Mouse (Mus musculus): ENCODE results near the gene Mapt. TPM values are rescaled to one million over a fixed set of nuclear protein-coding genes. Genes with fewer than 3 reads are reported as not detected.
A peak's percentile ranks its signal among the peaks of the same experiment; 100 is the strongest.

Mapt gene
- polyA plus RNA-seq, 1 experiment from 2014 or later = 8.1 TPM

DNA sequence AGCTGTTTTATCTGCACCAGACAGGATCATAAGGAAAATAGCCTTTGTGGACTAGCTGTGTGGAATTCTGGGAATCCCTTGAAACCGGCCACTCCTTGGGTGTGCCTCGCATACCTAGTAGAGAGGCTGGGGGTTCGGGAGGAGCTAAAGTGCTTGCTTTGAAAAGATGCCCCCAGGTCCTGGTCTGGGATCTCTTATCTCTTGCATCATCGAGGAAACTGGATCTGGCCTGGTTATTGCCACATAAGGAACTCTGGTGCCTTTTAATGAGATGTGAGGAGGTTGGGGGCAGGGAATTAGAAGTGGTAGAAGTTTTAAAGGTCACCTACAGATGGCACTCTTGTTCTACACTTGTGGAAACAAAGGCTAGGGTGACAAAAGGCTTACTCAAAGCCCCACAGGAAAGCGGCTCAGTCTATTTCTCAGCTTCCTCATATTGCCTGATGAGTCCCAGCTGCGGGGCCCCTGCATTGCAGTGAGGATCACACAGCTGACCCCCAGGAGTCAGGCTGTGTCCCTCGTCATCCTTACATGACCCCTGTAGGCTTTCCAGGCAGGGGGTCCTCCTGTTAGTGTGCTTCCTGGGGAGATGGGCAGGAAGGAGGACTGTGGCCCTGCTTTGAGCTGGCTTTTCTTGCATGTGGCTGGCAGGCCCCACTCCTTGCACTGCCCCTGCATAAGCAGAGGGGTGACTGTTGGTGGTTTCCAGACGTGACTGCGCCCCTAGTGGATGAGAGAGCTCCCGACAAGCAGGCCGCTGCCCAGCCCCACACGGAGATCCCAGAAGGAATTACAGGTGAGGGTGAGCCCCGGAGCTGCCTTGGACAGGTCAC, 58.2 kb downstream of the Mapt start:
- DNase-seq (ENCODE audit: extremely low spot score, low spot score) = peak; percentile 80
- peak overlapping the region; percentile 88 for H3K27ac ChIP-seq
- WGBS = 14% methylated on average over 13 of the region's 13 CpGs
- H3K36me3 ChIP-seq (replicated peaks) = no peaks in the 10 kb centered on the region
- H3K4me3 ChIP-seq = peak overlapping the region; percentile 15
- H3K4me1 ChIP-seq = peaks cover 18% of the 10 kb centered on the region
- no peaks in the 10 kb centered on the region for H3K27me3 ChIP-seq (ENCODE audit: poor library complexity, severe bottlenecking)
- H3K9me3 ChIP-seq = peaks cover 4% of the 10 kb centered on the region; the same call in 1 of the 2 replicates

DNA sequence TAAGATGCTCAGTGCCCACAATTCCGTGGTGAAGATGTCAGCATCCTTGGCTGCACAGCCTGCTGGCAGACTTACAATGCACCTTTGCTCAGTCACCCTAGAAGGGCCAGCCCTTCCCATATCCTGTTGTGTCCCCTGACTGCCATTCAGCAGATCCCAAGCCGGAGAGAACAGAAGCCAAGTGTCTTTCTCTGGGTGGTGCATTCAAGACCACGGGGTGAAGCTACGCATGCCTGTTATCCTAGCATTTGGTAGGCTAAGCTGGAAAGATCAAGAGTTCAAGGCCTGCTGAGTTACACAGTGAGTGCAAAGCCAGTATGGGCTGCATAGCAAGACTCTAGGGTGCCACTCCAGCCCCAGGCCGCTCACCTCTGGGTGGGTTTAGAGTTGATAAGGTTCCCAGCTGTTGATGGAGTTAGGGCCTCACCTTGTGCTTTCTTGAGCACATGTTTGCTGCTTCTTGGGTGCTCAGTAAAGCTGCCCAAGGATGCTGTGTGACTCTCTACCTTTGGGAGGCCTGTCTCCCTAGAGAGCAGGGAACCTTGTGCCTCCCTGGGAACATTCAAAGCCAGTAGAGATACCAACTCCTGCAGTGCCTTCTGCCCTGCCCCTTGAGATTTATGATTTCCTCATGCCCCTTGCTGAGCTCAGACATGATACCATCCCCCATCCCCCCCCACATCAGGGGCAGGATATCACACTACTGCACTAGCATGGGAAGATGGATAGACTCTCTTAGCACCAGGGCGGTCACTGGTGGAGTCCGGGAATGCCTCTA, 61.4 kb downstream of the Mapt start:
- 87% methylated on average over 7 of the region's 7 CpGs for WGBS
- peak overlapping the region; percentile 30; the same call in 1 of the 2 replicates for H3K27ac ChIP-seq
- peaks cover 25% of the 10 kb centered on the region for H3K4me1 ChIP-seq
- no peaks in the 10 kb centered on the region for H3K27me3 ChIP-seq (ENCODE audit: poor library complexity, severe bottlenecking)
- H3K9me3 ChIP-seq = no peaks in the 10 kb centered on the region
- no peak overlapping the region for H3K4me3 ChIP-seq
- no peak for DNase-seq (ENCODE audit: extremely low spot score, low spot score)
- no peaks in the 10 kb centered on the region for H3K36me3 ChIP-seq (replicated peaks)

DNA sequence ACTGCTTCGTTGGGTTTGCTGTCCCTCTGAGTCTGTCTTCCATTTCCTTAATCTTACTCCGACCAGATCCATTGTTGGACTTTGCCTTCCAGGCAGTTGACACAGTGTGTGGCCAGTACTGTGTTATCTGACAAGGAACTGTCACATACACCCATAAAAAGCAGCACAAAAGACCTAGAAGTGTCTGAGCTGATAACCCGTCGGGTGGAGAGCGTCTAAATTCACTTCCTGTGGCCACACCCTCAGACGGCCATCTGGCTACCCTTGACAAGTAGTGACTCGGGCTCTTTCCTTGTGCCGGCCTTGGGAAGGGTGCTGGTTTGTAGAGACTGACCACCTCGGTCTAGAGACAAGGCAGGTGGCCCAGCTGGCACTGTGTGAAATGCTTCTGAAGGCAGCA, 62.1 kb downstream of the Mapt start:
- no peak for DNase-seq (ENCODE audit: extremely low spot score, low spot score)
- no peaks in the 10 kb centered on the region for H3K9me3 ChIP-seq
- peaks cover 25% of the 10 kb centered on the region for H3K4me1 ChIP-seq
- WGBS = 82% methylated on average over 9 of the region's 9 CpGs
- H3K27me3 ChIP-seq (ENCODE audit: poor library complexity, severe bottlenecking) = no peaks in the 10 kb centered on the region
- H3K36me3 ChIP-seq (replicated peaks) = no peaks in the 10 kb centered on the region
- no peak overlapping the region for H3K4me3 ChIP-seq
- no peak overlapping the region for H3K27ac ChIP-seq

DNA sequence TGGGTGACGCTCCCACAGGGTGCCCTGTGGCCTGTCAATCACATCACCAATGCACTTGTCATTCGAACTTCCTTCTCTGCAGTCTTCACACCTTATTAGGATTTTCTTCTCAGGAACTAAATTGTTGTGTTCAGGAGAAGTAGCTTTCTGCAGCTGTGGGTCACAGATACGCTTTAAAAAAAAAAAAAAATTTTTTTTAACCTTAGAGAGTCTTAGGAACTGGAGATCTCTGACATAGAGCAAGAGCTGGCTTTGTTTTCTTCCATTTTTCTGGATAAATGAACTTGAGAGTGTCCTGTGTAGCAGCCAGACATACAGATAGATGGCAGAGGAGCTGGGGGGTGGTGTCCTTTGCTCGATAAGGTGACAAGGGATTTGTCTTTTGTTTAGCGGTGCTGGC, 64.0 kb downstream of the Mapt start:
- Histone ChIP-seq H3K27ac (no peak overlapping the region), H3K4me1 (peaks cover 17% of the 10 kb centered on the region), H3K9me3 (no peaks in the 10 kb centered on the region), H3K27me3 (ENCODE audit: poor library complexity, severe bottlenecking) (no peaks in the 10 kb centered on the region), H3K4me3 (no peak overlapping the region), H3K36me3 (replicated peaks) (no peaks in the 10 kb centered on the region)
- DNase-seq (ENCODE audit: extremely low spot score, low spot score) = no peak
- 67% methylated on average over 5 of the region's 5 CpGs for WGBS

DNA sequence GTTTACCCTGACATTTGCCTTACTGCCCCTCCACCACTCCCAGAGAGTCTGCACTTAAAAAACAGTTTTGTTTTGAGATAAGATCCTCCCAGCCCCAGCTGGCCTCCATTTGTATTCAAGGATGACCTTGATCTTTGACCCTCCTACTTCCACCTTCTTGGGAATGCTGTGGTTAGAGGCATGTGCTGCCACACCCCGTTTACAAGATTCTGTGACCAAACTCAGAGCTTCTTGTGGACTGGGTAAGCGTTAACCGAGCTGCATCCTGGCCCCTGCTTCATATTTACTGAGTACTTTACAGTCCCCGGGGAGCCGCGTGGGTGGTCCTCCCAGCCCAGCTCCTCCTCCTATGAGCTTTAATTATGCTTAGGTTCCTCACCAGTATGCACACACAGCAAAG, 64.5 kb downstream of the Mapt start:
- DNase-seq (ENCODE audit: extremely low spot score, low spot score) = no peak
- Histone ChIP-seq H3K27ac (no peak overlapping the region), H3K27me3 (ENCODE audit: poor library complexity, severe bottlenecking) (no peaks in the 10 kb centered on the region), H3K4me3 (no peak overlapping the region), H3K4me1 (peaks cover 15% of the 10 kb centered on the region), H3K9me3 (no peaks in the 10 kb centered on the region), H3K36me3 (replicated peaks) (no peaks in the 10 kb centered on the region)
- 49% methylated on average over 6 of the region's 6 CpGs for WGBS

DNA sequence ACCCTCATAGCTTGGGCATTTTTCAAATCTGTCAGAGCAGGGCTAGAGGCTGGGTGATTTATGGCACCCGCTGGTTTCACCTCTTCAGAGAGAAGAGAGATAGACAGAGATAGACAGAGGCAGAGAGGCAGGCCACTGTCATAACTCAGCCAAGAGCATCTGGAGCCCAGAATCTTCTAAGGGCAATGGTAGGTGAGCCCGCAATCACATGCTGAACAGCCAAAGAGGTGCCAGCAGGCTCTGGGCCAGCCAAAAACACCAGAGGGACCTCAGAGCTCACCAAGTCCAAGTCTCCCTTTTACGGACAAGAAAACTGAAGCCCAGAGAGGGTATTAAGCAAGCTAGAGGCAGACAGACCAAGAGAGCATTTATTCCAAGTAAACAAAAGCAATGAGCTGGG, 66.5 kb downstream of the Mapt start:
- Histone ChIP-seq H3K27me3 (ENCODE audit: poor library complexity, severe bottlenecking) (no peaks in the 10 kb centered on the region), H3K4me1 (peaks cover 23% of the 10 kb centered on the region), H3K9me3 (no peaks in the 10 kb centered on the region), H3K4me3 (no peak overlapping the region), H3K36me3 (replicated peaks) (no peaks in the 10 kb centered on the region), H3K27ac (no peak overlapping the region)
- 91% methylated on average over 3 of the region's 3 CpGs for WGBS
- no peak for DNase-seq (ENCODE audit: extremely low spot score, low spot score)

DNA sequence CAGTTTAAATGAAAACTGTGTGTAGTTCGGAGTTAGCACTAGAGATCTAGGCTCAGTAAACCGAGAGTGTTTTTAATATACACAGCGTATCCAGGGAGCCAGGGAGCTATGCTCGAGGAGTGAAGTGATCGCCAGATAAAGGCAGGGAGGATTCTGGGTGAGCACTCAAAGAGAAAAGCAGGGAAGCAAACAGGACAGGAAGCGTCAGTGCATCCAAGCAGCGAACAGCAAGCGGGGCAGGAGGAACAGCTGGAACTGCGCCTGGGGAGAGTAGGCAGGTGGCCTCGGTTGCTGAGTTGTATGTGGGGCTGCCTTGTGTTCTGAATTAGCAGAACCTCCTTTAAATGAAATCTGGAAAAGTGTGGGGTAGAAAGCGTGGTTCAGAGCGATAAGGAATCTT, 71.4 kb downstream of the Mapt start:
- no peak overlapping the region for H3K27ac ChIP-seq
- H3K27me3 ChIP-seq (ENCODE audit: poor library complexity, severe bottlenecking) = no peaks in the 10 kb centered on the region
- 69% methylated on average over 12 of the region's 12 CpGs for WGBS
- H3K4me3 ChIP-seq = no peak overlapping the region
- peaks cover 24% of the 10 kb centered on the region for H3K4me1 ChIP-seq
- no peaks in the 10 kb centered on the region for H3K9me3 ChIP-seq
- DNase-seq (ENCODE audit: extremely low spot score, low spot score) = no peak
- H3K36me3 ChIP-seq (replicated peaks) = no peaks in the 10 kb centered on the region

DNA sequence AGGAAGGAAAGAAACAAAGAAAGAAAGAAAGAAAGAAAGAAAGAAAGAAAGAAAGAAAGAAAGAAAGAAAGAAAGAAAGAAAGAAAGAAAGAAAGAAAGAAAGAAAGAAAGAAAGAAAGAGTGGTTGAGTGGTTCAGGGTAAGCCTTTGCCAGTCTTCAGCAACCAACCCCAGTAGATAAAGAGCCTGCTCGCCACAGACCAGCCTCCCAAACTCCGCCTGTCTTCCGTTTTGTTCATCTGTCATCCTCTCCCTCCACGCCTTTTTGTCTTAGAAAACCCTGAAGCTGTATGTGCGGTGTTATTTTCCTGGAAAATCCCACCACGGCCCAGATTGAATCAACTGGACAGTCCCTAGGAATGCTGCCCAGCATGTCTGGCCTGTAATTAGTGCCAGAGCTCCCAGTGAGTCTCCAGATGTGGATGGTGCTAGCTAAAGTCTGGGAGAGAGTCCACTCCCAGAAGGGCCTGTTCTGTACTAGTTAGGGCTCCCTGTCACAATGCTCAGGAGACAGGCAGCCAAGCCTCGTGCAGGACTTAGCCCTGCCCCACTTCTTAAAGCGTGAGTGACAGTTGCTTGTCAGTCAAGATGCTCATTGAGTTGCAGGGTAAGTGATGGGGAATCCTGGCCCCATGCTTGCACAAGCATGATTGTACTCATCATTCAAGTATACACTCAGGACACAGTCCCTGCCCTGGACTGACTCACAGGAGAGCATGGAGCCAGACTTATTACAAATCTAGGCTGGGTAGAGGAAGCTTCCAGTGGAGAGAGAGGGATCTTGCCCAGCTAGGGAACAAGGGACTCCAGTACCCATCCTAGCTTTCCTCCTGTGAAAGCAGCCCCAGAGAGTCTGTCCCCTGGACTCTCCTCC, 72.1 kb downstream of the Mapt start:
- H3K36me3 ChIP-seq (replicated peaks) = no peaks in the 10 kb centered on the region
- H3K9me3 ChIP-seq = no peaks in the 10 kb centered on the region
- H3K4me3 ChIP-seq = no peak overlapping the region
- peak overlapping the region; percentile 30 for H3K27ac ChIP-seq
- WGBS = 51% methylated on average over 8 of the region's 8 CpGs
- H3K4me1 ChIP-seq = peaks cover 24% of the 10 kb centered on the region
- no peaks in the 10 kb centered on the region for H3K27me3 ChIP-seq (ENCODE audit: poor library complexity, severe bottlenecking)
- DNase-seq (ENCODE audit: extremely low spot score, low spot score) = no peak

DNA sequence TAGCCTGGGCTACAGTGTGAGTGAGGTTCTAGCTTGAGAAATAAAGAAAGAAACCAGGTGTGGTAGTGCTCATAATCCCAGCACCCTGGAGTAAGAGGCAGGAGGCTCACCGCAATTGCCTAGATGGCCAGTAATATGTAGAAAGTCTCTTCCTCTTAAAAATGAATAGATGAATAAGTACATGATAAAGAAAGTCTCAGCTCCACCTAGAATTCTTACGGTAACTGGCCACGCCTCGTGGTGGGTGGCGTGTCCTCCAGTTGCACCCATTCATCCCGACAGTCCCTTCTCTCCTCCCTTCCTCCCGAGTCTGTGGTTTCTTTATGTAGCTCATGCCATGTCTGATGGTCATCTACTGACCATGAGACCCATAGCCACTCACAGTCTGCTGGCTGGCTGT, 74.5 kb downstream of the Mapt start:
- peaks cover 22% of the 10 kb centered on the region for H3K27me3 ChIP-seq (ENCODE audit: poor library complexity, severe bottlenecking)
- 93% methylated on average over 7 of the region's 7 CpGs for WGBS
- H3K4me1 ChIP-seq = peaks cover 22% of the 10 kb centered on the region
- no peak for DNase-seq (ENCODE audit: extremely low spot score, low spot score)
- H3K36me3 ChIP-seq (replicated peaks) = no peaks in the 10 kb centered on the region
- H3K4me3 ChIP-seq = no peak overlapping the region
- H3K9me3 ChIP-seq = no peaks in the 10 kb centered on the region
- no peak overlapping the region for H3K27ac ChIP-seq

DNA sequence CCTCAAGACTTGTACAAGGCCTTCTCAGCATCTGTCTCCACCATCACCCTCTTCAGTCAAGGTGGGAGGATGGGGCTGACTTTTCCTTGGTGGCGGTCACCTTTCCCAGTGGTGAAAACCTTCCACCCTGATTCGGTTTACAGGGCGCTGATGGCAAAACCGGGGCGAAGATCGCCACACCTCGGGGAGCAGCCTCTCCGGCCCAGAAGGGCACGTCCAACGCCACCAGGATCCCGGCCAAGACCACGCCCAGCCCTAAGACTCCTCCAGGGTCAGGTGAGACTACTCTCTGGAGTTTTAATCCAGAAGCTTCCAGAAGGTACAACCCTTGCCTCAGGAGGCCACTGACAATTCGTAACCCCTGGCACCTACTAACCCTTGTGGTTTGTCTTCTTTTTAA, 75.3 kb downstream of the Mapt start:
- Histone ChIP-seq H3K27me3 (ENCODE audit: poor library complexity, severe bottlenecking) (peaks cover 25% of the 10 kb centered on the region), H3K27ac (no peak overlapping the region), H3K36me3 (replicated peaks) (no peaks in the 10 kb centered on the region), H3K4me3 (no peak overlapping the region), H3K9me3 (no peaks in the 10 kb centered on the region), H3K4me1 (peaks cover 22% of the 10 kb centered on the region)
- WGBS = 93% methylated on average over 13 of the region's 13 CpGs
- DNase-seq (ENCODE audit: extremely low spot score, low spot score) = no peak

DNA sequence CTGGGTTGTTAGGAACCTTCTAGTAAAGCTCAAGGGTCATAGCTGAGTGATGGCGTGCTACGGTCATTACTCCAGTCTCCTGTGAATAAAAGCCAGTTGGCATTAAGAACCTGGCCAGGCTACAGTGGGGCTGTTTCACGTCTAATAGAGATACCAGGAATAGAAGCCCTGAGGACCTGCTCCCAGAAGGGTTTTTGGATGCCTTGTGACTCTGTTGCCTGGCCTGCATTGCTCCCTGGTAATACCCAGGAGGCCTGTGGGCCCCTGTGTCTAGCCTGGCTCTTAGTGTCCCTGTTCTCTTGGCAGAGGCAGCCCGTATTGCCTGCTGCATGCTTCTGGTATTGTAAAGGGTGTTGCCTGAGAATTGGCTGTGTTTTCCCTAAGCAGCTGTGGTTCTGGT, 75.9 kb downstream of the Mapt start:
- 80% methylated on average over 4 of the region's 4 CpGs for WGBS
- DNase-seq (ENCODE audit: extremely low spot score, low spot score) = no peak
- H3K9me3 ChIP-seq = no peaks in the 10 kb centered on the region

DNA sequence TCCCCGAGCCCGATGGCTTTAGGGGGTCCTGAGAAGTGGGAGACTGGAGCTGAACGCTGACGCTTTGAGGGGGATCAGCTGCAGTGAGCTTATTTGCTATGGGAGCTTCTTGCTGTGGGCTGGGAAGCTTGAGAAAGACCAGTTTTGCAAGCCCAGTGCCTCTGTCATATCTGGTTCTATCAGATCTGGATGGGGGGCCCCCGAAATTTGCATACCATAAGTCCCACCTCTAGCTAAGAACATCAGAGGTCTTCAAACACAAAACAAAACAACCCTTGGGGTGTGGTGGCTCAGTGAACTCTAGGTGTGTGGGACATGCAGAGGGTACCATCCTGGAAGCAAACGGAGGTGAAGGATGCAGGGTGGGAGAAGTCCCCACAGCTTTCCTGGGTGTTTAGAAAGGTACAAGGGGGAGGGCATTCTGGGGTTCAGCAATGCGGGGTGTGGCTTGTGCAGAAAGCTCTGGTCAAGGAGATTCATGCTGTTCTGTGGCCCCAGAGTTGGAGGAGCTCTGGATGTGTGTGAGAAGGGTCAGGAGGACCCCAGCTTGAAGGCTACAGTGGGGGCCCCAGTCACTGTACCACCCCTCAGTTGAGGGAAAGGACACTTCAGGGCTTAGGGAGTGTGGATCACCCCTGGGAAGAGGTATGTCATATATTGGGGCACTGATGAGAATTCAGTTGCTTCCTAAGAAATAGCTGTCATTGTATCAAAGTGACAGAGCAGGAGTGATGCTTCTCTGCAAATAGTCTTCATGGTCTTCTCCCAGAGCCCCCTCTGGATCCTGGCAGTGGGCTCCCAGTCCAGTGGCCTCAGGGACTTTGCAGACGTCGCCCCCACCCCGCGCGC, 78.4 kb downstream of the Mapt start:
- H3K4me1 ChIP-seq = peaks cover 6% of the 10 kb centered on the region
- H3K9me3 ChIP-seq = no peaks in the 10 kb centered on the region
- WGBS = 42% methylated on average over 12 of the region's 12 CpGs
- no peak for DNase-seq (ENCODE audit: extremely low spot score, low spot score)
- no peaks in the 10 kb centered on the region for H3K36me3 ChIP-seq (replicated peaks)
- peak overlapping the region; percentile 31 for H3K4me3 ChIP-seq
- H3K27ac ChIP-seq = peak overlapping the region; percentile 30; the same call in 1 of the 2 replicates
- H3K27me3 ChIP-seq (ENCODE audit: poor library complexity, severe bottlenecking) = peaks cover 25% of the 10 kb centered on the region

More for the DNA sequence above, 75.9 kb downstream of the Mapt start:
- peaks cover 19% of the 10 kb centered on the region for H3K4me1 ChIP-seq
- no peak overlapping the region for H3K4me3 ChIP-seq
- H3K27ac ChIP-seq = no peak overlapping the region
- H3K36me3 ChIP-seq (replicated peaks) = no peaks in the 10 kb centered on the region
- H3K27me3 ChIP-seq (ENCODE audit: poor library complexity, severe bottlenecking) = peaks cover 25% of the 10 kb centered on the region
